Mouse (Mus musculus) right cerebral cortex, postnatal 36 days (tissue): ENCODE data around the gene Crybb3.

Experiments used
- DNase-seq, 2 experiments: peaks; one replicate each; pipeline ENCODE4 v3.0.0; 2022; ENCODE audit warnings: low spot score in 2 of 2, mixed read lengths in 1 of 2

The Crybb3 gene

GRCm38 (mm10) chr5:113045511-113046273 lies 35.7 kb downstream of the Crybb3 start:
- DNase-seq = peak; percentile 36 to 43

DNA sequence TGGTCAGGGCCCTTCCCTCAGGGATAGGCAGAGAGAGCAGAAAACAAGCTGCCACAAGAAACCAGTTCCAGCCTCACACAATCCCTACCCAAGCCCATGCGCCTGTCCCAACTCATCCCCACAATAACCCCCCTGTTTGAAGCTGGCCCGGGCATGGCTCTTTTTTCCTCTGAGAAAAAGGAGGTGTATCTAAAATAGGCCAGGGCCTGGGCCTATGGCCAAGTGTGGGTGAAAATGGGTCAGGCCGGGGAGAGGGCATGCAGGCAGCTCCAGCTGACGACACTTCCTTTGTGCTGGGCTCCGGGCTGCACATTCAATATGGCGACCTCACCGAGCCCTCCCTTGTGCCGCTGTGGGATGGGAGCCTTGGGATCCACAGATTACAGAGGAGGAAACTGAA lies 37.9 kb downstream of the Crybb3 start:
- DNase-seq = peak; percentile 43 to 44

- DNase-seq = peak in 1 of 2 experiments; percentile 45
These were observed 39.8 kb downstream of the Crybb3 start for GRCm38 (mm10) chr5:113041567-113042071.

GRCm38 (mm10) chr5:113040776-113041175 lies 40.6 kb downstream of the Crybb3 start:
- no peak for DNase-seq

GRCm38 (mm10) chr5:113038601-113039000 lies 42.8 kb downstream of the Crybb3 start:
- DNase-seq = no peak

- DNase-seq = no peak
These were observed 46.0 kb downstream of the Crybb3 start for GRCm38 (mm10) chr5:113035094-113036047.

DNA sequence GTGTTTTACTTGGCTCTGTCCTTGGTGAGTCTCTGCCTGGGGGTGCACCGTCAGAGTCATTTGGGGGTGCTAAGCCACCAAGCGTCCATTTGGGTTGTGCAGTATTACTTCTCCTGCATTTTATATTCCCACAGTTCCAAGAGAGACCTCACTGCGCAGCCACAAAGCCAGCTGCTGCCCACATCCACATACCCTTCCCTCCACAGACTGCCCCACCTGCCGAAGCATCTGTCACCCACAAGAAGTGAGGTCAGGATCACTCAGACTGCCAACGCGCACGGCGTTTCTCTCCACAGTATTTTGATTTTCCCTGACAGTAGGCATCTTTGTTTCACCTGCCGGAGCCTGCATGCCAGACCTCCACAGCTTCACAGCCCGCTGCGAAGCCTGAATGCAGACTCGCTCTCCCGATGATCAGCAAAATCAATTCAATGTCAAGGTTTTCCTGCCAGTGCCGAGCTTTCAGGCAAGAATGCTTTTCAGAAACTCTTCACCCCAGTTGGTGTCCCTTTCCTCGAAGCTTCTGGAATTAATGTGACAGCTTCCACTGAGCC lies 50.1 kb downstream of the Crybb3 start:
- DNase-seq = no peak

DNA sequence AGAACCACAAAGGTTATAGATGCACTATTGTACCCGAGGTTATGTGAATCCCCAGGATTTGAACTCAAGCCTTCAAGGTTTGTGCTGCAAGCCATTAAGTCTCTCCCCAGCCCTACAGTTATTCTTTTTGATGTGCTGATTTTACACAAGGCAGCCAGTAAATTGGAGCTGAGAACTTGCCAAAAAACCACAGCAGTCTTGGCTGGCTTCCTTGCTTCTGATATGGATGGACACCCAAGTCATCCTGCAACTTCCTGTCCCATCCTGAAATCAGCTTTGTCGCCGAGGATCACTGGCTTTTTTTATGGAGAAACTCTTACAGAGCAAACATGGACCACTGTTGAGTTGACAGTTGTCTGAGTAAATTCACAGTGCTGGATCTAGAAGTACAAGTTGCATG lies 51.3 kb downstream of the Crybb3 start:
- DNase-seq = no peak

DNA sequence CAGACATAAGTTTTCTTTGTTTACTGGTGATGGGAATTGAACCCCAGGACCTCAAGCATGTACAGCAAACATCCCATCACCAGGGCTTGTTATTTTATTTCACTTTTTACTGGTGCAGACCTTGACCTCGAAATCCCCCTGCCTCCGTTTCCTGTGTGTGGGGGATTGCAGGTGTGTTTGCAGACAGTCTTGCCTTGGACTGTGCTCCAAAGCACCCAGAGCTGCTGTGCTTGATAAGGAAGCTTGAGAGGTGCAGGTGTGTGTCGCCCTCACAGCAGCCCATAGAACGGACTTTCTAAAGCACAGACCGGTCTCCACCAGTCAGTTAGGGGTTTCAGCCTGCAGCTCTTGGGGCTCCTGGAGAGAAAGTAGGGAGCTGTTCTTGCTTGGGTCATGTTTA lies 54.7 kb downstream of the Crybb3 start:
- DNase-seq = no peak
